Mouse (Mus musculus) erythroblast, adult 5-6 weeks (primary cell): ENCODE results near the gene Ngf. TPM values are rescaled to one million over a fixed set of nuclear protein-coding genes. Genes with fewer than 3 reads are reported as not detected.

Experiments
- ATAC-seq: replicated peaks from 2 replicates; pipeline ENCODE4 v1.8.0; 2016; ENCODE audit warnings: moderate number of reproducible peaks, mild to moderate bottlenecking, moderate TSS enrichment, inconsistent platforms; ENCODE audit not compliant: poor library complexity, low FRiP score, severe bottlenecking
- total RNA-seq, 2 experiments: library from RNA; stranded (forward) in 1 of 2; stranded (reverse) in 1 of 2; fragments of 150-400 nt in 1 of 2; fragments of 200-764, 138-1000 nt in 1 of 2; gene quantifications; 2 replicates each; pipeline versions ENCODE4 v1.2.3 to v1.2.4; 2015 to 2017; ENCODE audit warnings: low replicate concordance in 2 of 2

Ngf gene
- total RNA-seq, 2 experiments from 2014 or later, result not detected

DNA sequence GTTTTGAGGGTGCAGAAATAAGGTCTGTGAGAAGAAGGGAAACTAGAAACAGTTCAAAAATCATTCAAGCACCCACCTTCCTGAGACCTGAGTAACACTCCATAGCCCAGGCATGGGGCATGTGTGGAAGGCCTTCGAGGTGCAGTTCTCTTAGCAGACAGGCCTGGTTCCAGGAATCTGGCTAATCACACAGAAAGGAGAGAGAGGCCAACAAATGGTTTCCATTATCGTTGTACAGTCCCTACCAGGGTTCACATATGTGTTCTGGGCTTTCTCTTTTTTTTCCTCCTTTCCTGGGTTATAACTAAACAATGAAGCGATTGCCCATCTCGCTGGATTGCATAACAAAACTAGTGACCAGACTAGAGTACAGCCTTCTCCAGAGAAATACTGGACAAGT, 35.4 kb downstream of the Ngf start:
- ATAC-seq, result no peak

DNA sequence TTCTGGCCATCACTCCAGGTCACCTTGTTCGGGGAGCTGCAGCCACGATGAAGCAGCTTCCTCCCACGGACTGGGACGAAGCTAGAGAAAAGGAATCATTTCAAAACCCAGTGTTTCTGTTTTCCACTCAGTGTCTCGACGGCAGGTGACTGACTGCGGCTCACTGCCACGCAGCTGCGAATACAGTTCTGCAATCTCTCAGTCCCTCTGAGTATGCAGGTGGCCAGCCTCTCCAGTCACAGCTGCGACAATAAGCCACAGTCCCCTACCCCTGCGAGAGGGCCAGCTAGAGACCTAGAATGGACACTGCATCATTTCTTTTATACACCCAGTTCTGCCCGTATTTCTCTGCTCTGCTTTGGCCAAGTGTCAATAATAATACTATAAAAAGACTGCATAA, 36.3 kb downstream of the Ngf start:
- ATAC-seq, result no peak

DNA sequence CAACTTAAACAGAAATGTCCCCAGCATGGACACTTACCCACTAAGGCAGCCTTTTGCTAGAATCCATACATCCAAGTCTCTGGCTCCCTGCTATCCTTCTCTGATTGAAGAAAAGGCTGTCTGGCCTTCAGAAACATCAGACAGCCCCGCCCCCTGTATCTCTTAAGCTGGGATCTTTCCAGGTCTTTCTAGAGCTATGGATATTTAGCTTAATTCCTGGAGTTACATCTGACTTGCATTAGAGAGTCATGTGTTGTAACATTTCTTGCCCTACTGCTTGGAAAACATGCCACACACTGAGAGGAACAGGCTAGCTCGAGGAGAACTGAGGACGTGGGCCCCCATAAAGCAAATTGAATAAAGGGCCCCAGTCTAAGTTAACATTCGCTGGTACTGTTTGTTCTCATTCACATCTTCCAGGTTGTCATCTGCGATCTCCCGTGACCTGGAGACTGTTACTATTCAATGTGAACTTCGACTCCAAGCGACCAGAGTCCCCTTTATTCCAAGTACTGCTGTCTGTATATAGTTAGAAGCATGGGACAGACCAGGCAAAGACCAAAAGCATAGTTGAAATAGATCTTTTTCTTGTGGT, 38.0 kb downstream of the Ngf start:
- ATAC-seq, result no peak

DNA sequence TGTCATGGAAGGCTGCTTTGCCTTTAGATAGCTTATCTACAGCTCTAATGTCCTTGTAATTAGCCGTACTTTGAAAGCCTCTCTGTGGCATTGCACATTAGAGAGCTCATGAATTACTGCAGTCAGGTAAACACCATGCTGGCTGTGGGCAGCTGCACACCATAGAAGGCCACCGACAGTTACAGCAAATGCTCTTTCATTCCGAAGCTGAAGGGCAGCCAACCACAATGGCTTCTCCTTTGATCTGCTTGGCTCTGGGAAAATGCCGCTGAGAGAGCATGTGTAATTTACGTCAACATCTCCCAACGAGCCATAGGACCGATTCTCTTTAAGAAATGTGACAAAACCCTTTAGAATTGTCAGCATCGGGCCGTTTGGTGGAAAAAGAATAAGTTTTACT, 38.7 kb downstream of the Ngf start:
- ATAC-seq, result no peak

DNA sequence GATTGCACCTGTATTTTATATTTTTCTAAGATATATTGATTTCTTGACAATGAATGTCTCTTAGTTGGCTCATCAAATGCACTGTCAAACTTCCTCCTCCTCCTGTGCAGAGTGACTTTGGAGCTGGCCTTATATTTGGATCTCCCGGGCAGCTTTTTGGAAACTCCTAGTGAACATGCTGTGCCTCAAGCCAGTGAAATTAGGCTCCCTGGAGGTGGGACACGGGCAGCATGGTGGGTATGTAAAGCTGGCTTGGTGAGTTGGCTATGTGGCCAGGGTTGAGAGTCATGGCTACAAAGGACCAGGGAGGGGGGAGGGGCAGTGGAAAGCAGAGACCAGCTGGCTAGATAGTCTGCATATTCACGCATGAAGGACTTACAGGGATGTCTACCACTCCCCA, 39.9 kb downstream of the Ngf start:
- ATAC-seq, result no peak

DNA sequence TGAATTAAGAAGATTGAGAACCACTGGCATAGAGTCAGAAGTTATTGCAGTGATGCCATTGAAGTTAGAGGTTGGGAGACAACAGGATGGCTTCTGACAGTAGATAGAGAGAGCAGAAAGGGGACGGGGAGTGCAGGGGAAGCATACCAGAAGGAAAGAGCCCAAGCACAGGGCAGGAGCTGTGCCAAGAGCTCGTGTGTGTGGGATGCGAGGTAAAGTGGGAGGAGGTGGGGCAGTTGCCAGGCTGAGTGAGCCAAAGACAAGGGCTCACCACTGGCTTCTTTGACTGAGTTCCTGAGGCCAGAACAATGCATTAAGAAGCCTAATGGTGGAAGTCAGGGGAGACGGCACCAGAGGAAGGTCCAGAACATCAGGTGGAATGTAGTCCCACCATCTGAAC, 47.2 kb downstream of the Ngf start:
- ATAC-seq, result no peak

DNA sequence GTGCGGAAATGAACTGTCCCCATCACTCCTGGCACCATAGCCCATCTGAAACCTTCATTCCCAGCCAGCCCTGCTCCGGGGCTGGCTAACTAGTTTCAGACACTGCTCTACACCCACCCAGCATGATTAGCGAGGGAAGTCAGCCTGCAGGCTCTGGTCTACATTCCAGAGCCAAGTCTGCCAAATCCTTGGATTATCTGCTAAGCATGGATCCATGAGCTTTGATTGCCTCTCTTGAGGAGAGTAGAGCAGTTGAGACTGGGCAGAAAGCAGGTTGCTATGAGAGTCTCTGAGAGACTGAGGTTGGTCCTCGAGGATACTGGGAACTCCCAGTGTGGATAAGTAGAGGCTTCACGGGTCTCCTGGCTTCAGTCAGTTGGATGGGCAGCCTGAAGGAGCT, 51.3 kb downstream of the Ngf start:
- no peak for ATAC-seq

DNA sequence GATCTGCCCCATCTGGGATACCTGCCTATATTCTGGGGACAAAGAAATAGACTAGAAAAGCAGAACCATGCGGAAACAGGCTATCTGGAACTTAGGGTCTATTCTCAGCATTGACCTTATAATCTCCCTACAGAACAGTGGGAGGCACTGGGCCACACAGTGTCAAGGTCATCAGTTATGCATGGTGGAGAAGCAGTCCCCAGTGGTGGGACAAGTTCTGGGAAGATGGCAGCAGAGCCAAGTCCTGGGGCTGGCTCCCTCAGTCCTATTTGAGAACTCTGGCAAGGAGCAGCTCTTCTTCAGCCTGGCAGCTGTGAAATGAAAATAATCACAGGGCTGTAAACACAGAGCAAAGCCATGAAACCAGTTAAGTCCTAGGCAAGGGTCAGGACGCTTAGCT, 54.0 kb downstream of the Ngf start:
- ATAC-seq, result no peak

DNA sequence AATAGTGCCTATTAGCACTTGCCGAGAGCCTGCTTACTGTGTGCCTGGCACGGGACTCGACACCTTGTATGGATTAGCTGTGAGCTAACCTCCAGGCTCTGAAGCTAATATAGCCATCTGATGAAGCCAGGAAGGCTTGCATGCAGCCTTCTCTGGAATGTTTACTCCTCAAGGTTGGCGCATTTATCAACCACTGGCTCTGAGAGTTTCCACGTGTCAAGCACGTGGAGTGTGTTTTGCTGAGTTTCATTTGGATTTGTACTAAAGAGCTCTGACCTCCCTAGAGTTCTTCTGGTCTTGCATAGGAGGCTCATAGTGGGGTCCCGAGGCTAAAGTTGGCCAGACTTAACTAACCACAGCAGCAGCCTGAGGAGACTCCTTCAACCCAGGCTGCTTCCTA, 55.2 kb downstream of the Ngf start:
- no peak for ATAC-seq

DNA sequence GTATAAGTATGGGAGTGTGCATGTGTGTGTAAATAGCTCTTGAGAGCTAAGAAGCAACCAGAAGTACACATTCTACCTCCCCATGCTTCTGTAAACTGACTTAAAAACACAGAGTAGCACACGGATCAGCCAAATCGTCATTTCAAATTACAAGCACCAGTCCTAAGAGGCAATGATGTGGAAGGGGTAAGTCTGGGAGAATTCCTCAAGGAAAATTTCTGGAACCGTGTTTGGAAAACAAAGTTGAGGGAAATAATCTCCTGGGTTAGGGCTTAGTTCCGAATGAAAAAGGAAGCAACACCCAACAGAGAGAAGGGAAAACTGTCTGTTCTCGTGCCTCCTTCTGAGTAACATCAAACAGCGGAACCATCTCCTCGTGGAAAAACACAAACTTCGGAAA, 56.1 kb downstream of the Ngf start:
- ATAC-seq, result no peak

DNA sequence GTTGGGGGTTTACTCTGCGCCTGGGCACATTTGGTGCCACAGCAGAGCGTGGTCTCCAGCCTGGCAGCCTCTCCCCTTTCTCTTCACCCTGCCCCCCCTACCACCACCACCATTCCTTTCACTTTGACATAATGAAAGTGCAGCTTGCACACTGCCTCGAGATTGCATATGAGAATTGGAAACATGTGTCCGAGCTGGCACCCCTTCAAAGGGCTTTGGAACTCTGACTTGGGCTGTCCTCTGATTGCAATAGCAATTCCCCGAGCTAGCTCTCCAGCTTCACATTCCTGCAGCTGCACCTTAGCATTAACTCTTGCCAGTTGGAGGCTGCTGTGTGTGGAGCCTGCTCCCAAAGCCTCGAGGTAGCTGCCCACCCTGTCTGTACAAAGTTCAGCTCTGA, 56.8 kb downstream of the Ngf start:
- ATAC-seq, result no peak

DNA sequence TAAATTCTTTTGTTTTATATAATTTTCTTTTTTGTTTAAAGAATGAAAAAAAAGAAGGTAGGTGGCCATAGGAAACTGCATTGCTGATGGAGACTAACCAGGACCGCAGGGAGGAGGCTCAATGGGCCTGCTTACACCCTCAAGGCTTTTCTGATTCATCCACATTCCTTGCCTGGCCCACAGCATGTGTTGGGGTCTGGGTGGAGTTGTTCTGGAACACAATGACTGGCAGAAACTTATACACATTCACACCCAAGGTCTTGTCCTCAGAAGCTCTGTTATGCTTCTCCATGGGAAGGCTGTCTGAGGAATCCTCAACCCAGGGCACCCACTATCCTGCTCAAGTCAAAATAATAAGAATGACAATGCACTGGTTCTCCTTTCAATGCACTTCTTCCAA, 65.0 kb downstream of the Ngf start:
- no peak for ATAC-seq

DNA sequence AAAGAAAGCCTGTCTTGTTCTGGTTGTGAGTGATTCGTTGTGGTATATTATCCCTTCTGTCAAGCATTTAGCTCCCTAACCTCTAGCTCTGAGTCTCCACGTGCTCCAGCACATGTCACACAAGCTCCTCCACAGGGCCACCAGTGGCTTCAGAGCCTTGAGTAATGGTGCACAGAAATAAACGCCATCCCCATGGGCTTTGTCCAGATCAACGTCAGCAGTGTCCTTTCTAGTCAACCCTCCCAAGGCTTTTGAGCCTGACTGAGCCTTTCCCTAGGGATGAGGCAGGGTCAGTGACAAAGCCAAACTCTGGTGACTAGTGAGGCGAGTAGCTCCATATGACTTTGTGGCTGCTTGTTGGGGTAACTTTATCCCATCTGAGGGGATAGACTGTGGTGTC, 73.9 kb downstream of the Ngf start:
- ATAC-seq, result no peak

DNA sequence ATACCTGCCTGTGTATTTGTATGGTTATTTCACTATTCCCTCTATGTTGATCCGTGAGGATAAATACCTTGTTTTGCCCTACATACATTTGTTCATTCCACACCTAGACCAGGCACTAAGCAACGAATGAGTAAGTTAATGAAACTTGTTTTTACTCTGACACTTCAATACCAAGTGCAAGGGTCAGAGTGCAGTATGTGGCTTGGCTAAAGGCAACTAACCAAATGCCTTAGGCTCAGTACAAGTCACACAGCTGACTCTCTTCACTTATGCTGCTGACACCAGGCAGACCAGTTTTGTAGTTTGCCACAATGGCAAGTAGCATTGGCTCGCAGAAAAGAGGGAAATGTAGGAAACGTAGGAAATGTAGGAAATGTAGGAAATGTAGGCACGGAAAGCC, 77.8 kb downstream of the Ngf start:
- ATAC-seq, result no peak

DNA sequence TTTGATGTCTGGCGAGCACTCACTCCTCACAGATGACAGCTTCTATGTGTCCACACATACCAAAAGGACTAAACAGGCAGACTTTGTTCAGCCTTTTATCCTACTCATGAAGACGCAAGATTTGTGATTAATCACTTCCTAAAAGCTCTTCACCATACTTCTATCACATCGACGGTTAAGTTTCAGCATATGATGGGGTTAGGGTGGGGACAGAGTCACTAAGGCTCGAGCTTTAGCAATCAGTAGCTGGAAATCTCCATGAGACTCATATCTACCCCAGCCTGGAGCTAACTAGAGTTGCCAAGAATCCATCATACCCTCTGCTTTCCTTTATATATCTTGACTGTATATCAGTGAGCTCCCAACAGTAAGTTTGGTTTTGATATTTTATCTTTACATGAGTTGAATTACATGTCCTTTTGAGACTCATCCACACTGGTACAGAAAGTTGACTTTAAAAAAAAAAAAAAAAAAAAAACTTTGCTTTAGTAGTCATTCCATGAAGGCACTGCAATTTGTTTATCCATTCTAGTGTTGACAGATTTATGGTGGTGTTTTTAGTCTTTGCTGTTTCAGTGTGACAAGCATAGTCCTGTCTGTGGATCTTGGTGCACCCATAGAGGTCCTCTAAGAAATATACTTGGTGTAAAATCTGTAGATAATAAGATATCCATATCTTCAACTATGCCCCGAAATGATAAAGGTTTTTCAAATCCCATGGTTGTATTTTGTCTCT, 84.4 kb downstream of the Ngf start:
- ATAC-seq, result no peak

DNA sequence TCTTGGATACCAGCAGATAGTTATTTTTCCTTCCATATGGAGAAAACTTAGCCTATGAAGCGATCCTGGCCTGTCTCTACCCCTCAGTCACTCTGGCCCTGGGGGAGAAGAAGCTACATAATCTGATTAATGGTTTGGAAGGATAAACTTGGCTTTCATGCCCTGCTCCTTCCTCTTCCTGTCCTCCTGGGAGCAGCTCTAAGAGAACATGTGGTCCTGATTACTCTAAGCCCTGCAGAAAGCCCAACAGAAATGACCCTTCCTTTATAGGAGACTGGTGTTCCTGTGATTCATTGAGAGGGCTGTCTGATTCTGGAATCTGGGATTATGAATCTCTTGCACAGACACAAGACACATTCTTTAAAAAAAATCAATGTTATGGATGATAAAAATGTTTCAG, 86.4 kb downstream of the Ngf start:
- no peak for ATAC-seq

DNA sequence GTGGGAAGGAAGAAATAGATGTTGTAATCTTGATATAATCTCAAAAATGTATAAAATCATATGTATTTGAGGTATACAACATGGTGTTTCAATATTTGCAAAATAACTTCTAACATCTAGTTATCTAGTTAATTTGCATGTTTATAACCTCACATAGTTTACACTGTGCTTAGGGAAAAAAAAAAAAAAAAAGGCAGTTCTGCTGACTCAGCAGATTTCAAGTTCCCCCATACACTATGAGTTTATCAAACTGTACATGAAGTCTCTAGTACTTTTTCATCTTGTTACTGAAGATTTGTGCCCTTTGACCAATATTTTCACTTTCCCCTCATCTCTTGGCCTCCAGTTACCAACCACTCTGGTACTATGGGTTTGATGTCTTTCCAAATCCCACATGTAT, 86.9 kb downstream of the Ngf start:
- no peak for ATAC-seq
